Mouse (Mus musculus) cerebellum, adult 2 months (tissue): Measurements from ENCODE around the gene 6030458C11Rik. TPM values are rescaled to one million over a fixed set of nuclear protein-coding genes. Genes with fewer than 3 reads are reported as not detected.

Experiments
- DNase-seq, 2 experiments: peaks; one replicate each; pipeline ENCODE4 v3.0.0; 2021
- H3K27ac ChIP-seq: fragments of 200-500 bp; 2 replicates; pipeline ENCODE4 v1.5.1; 2012; ENCODE audit warnings: low read length, control low read depth, inconsistent platforms; ENCODE audit not compliant: insufficient read depth
- H3K27me3 ChIP-seq: fragments of 200-500 bp; 2 replicates; pipeline ENCODE4 v1.6.1; 2012; ENCODE audit warnings: inconsistent platforms, mild to moderate bottlenecking, low read length, moderate library complexity; ENCODE audit not compliant: control insufficient read depth, insufficient read depth
- H3K4me1 ChIP-seq: fragments of 200-500 bp; 2 replicates; pipeline ENCODE4 v1.6.1; 2011; ENCODE audit warnings: low read length; ENCODE audit not compliant: control insufficient read depth, insufficient read depth
- H3K4me3 ChIP-seq: fragments of 200-500 bp; replicated peaks from 2 replicates; pipeline ENCODE3; 2011; ENCODE audit warnings: mild to moderate bottlenecking, low read depth, low read length, control low read depth; ENCODE audit not compliant: insufficient read depth
- CTCF ChIP-seq: fragments of 200-500 bp; IDR thresholded peaks from 2 replicates; pipeline ENCODE4 v1.5.1; 2011; ENCODE audit warnings: low read depth, mild to moderate bottlenecking, control low read depth, low read length, moderate library complexity, borderline replicate concordance; ENCODE audit not compliant: insufficient read depth
- POLR2A ChIP-seq: fragments of 200-500 bp; IDR thresholded peaks from 2 replicates; pipeline ENCODE4 v1.6.1; 2011; ENCODE audit warnings: low read length, control low read depth, borderline replicate concordance; ENCODE audit not compliant: insufficient read depth
- WGBS: fragments of 180-500 bp; shearing (Covaris S2); methylation state at CpG from one replicate; pipeline ENCODE4 v1.1.7; 2018; 5-methylcytosine and 5-hydroxymethylcytosine counted together
- polyA plus RNA-seq: library from polyadenylated mRNA; depleted of rRNA; stranded (reverse); fragments of >200 nt; gene quantifications from 2 replicates; pipeline ENCODE4 v1.2.3, GENCODE M21; 2012

The 6030458C11Rik gene
- polyA plus RNA-seq, 1 experiment: 21.4 TPM

GRCm38 (mm10) chr15:12856780-12857179 is 32.3 kb upstream of the 6030458C11Rik start:
- 94% methylated on average over 6 of the region's 6 CpGs for WGBS
- no peak for DNase-seq
- Histone ChIP-seq H3K27ac (no peak overlapping the region), H3K4me3 (no peak overlapping the region), H3K27me3 (no peaks in the 10 kb centered on the region), H3K4me1 (no peaks in the 10 kb centered on the region)
- TF ChIP-seq POLR2A (no peak), CTCF (no peak)

GRCm38 (mm10) chr15:12853471-12853870 is 29.0 kb upstream of the 6030458C11Rik start:
- DNase-seq: no peak
- 53% methylated on average over 8 of the region's 8 CpGs for WGBS
- Histone ChIP-seq H3K4me3 (no peak overlapping the region), H3K27me3 (no peaks in the 10 kb centered on the region), H3K4me1 (no peaks in the 10 kb centered on the region), H3K27ac (no peak overlapping the region)
- TF ChIP-seq CTCF: no peak
- no peak for TF ChIP-seq POLR2A

- H3K4me1 ChIP-seq: no peaks in the 10 kb centered on the region; the same call in 1 of the 2 replicates
- H3K27me3 ChIP-seq: no peaks in the 10 kb centered on the region
- H3K27ac ChIP-seq: no peak overlapping the region
- DNase-seq: no peak
- TF ChIP-seq POLR2A (no peak), CTCF (no peak)
- no peak overlapping the region for H3K4me3 ChIP-seq
- WGBS: 90% methylated on average over 4 of the region's 4 CpGs
Measured at GRCm38 (mm10) chr15:12849373-12849772, 24.9 kb upstream of the 6030458C11Rik start.

DNA sequence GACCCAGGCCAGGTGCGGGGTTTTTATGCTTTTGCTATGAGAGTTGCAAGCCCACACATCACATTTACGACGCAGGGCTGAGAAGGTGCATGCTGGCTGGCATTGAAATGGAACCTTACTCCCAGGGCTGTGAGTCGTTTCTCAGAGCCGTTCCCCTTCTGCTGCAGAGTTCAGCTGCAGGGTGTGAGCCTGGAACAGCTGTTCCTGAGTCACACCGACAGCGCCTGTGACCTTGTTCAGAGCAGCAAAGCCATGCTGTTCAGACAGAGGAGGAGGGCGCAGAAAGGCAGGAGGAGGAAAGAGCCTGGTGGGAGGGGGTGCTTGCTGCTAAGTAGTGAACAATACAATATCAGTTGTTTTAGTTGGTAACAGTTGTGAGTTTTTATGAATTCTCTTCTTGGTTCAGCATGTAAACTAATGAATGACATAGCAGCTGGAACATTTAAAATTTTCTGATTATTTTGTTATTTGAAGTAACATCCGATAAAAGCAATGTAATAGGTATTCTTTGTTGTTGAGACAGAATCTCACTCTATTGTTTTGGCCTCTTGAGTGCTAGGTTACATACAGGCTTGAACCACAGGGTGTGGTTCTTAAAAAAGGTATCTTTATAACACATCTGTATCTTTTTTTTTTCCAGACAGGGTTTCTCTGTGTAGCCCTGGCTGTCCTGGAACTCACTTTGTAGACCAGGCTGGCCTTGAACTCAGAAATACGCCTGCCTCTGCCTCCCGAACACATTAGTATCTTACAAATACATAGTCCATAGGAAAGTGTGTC is 23.9 kb upstream of the 6030458C11Rik start:
- TF ChIP-seq POLR2A (no peak), CTCF (no peak)
- Histone ChIP-seq H3K4me1 (no peaks in the 10 kb centered on the region; the same call in 1 of the 2 replicates), H3K27ac (no peak overlapping the region), H3K4me3 (no peak overlapping the region), H3K27me3 (no peaks in the 10 kb centered on the region)
- WGBS: 79% methylated on average over 11 of the region's 11 CpGs
- DNase-seq: no peak

GRCm38 (mm10) chr15:12842833-12843232 is 18.4 kb upstream of the 6030458C11Rik start:
- no peaks in the 10 kb centered on the region for H3K27me3 ChIP-seq
- H3K4me3 ChIP-seq: no peak overlapping the region
- DNase-seq: no peak
- no peak for TF ChIP-seq CTCF
- no peak for TF ChIP-seq POLR2A
- no peaks in the 10 kb centered on the region for H3K4me1 ChIP-seq
- WGBS: 86% methylated on average over 7 of the region's 7 CpGs
- H3K27ac ChIP-seq: no peak overlapping the region

GRCm38 (mm10) chr15:12840737-12841136 is 16.3 kb upstream of the 6030458C11Rik start:
- no peak for DNase-seq
- no peak overlapping the region for H3K27ac ChIP-seq
- WGBS: 92% methylated on average over 11 of the region's 11 CpGs
- no peaks in the 10 kb centered on the region for H3K4me1 ChIP-seq
- TF ChIP-seq POLR2A (no peak), CTCF (no peak)
- H3K27me3 ChIP-seq: no peaks in the 10 kb centered on the region
- no peak overlapping the region for H3K4me3 ChIP-seq

DNA sequence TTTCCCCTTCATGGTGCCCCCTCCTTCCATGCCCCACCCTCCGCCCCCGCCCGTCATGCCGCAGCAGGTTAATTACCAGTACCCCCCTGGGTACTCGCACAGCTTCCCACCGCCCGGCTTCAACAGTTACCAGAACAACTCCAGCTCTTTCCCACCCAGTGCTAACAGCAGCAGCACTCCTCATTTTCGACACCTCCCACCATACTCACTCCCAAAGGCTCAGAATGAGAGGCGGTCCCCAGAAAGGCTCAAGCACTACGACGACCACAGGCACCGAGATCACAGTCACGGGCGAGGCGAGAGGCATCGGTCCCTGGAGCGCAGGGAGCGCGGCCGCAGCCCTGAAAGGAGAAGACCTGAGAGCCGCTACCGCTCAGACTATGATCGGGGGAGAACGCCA is 9.8 kb upstream of the 6030458C11Rik start:
- H3K27me3 ChIP-seq: no peaks in the 10 kb centered on the region
- H3K4me3 ChIP-seq: no peak overlapping the region
- DNase-seq: no peak

DNA sequence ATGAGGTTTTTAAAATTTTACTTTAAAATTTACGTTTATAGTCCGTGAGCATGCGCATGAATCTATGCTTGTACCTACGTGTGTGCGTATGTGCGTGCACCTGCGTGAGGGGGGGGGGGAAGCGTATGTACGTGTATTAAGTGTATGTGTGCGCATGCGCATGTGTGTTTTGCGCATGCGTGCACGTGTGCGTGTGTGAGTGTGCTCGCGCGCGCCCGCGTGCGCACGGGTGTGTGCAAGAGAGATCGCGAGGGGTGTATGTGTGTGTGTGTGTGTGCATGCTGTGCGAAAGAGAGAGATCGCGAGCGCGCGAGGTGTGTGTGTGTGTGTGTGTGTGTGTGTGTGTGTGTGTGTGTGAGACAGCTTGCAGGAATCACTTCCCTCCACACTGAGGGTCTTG is 8.9 kb upstream of the 6030458C11Rik start:
- 97% methylated on average over 31 of the region's 31 CpGs for WGBS
- Histone ChIP-seq H3K27me3 (no peaks in the 10 kb centered on the region), H3K27ac (no peak overlapping the region), H3K4me3 (no peak overlapping the region), H3K4me1 (no peaks in the 10 kb centered on the region)
- DNase-seq: no peak
- TF ChIP-seq CTCF: no peak
- no peak for TF ChIP-seq POLR2A

More for the DNA sequence above, 9.8 kb upstream of the 6030458C11Rik start:
- no peak overlapping the region for H3K27ac ChIP-seq
- H3K4me1 ChIP-seq: no peaks in the 10 kb centered on the region
- TF ChIP-seq CTCF: no peak
- no peak for TF ChIP-seq POLR2A
- WGBS: 93% methylated on average over 24 of the region's 24 CpGs
